Mouse (Mus musculus) embryonic facial prominence, embryonic 11.5 days (tissue): ENCODE measurements around the gene Lce6a. TPM values are rescaled to one million over a fixed set of nuclear protein-coding genes. Genes with fewer than 3 reads are reported as not detected.

Experiments used
- ATAC-seq: fragments of 200-750 bp; cut with Nextera tagmentation; replicated peaks from 2 replicates; pipeline ENCODE4 v1.8.0; 2017; ENCODE audit warnings: low read depth; ENCODE audit not compliant: insufficient number of reproducible peaks, low FRiP score, low TSS enrichment
- DNase-seq: peaks from one replicate; pipeline ENCODE4 v3.0.0-alpha.2; 2015; ENCODE audit warnings: low spot score
- H3K27ac ChIP-seq: fragments of 300-500 bp; sonication (generic); replicated peaks from 2 replicates; pipeline ENCODE4 v1.5.1; 2014; ENCODE audit warnings: mild to moderate bottlenecking, low read depth, low read length, control low read depth
- H3K27me3 ChIP-seq: fragments of 300-500 bp; sonication (generic); 2 replicates; pipeline ENCODE4 v1.6.1; 2014; ENCODE audit warnings: mild to moderate bottlenecking, low read length, moderate library complexity, mixed read lengths; ENCODE audit not compliant: control insufficient read depth, insufficient read depth
- H3K36me3 ChIP-seq: fragments of 300-500 bp; sonication (generic); replicated peaks from 2 replicates; pipeline ENCODE4 v1.6.1; 2014; ENCODE audit warnings: low read depth, mild to moderate bottlenecking, low read length, moderate library complexity, mixed read lengths; ENCODE audit not compliant: control insufficient read depth, insufficient read depth
- H3K4me1 ChIP-seq: fragments of 300-500 bp; sonication (generic); 2 replicates; pipeline ENCODE4 v1.6.1; 2014; ENCODE audit warnings: low read length, mixed read lengths; ENCODE audit not compliant: control insufficient read depth, insufficient read depth
- H3K4me2 ChIP-seq: fragments of 300-500 bp; sonication (generic); 2 replicates; pipeline ENCODE4 v1.6.1; 2014; ENCODE audit warnings: low read depth, mild to moderate bottlenecking, control low read depth, low read length, moderate library complexity
- H3K4me3 ChIP-seq: fragments of 300-500 bp; sonication (generic); 2 replicates; pipeline ENCODE4 v1.5.1; 2014; ENCODE audit warnings: low read depth, low read length, control low read depth
- H3K9ac ChIP-seq: fragments of 300-500 bp; sonication (generic); replicated peaks from 2 replicates; pipeline ENCODE4 v1.6.1; 2014; ENCODE audit warnings: mild to moderate bottlenecking, control low read depth, low read length
- H3K9me3 ChIP-seq: fragments of 300-500 bp; sonication (generic); replicated peaks from 2 replicates; pipeline ENCODE4 v1.6.1; 2016; ENCODE audit warnings: mild to moderate bottlenecking, low read length, inconsistent platforms, mixed read lengths; ENCODE audit not compliant: control insufficient read depth
- WGBS: fragments of 180-500 bp; shearing (Covaris S2); extraction: QIAGEN DNeasy Blood & Tissue Kit; methylation state at CpG from one replicate; pipeline ENCODE4 v1.1.7; 2014; 5-methylcytosine and 5-hydroxymethylcytosine counted together
- polyA plus RNA-seq: library from polyadenylated mRNA; unstranded; fragments of >200 nt; fragmentation: Nextera tagmentation; extraction: Ambion mirVana; gene quantifications from 2 replicates; pipeline ENCODE4 v1.2.1, GENCODE M21; 2014

Gene Lce6a
- polyA plus RNA-seq, 1 experiment from 2014 or later = not detected

DNA sequence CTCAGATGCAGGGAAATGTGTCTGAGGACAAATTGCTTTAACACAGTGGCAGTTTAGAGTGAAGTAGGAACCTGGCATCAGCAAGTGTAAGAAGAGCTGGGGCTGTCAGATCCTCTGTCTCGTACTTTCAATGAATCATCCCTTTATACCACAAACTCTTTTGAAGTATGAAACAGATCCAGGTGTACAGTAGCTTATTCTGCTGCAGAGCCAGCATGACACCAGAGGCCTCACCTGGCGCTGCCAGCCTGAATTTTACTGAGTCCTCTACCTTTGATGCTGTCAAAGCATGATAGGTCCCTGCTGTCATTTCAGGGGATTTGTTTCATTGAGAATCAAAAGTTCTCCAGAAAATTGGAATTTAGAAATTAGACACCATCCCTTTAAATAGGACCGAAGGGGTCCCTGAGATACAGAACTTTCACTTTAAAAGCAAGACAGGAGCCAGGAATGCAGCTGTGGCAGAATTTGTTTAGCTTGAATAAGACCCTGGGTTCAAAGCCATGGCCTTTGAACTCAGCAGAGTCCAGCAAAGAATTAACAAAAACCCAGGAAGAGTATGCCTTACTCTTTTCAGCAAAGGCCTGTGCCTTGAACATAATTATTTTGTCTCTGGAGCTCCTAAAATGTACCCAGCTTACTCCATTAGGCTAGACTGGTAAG is 38.2 kb downstream of the Lce6a start:
- H3K4me3 ChIP-seq = no peak overlapping the region
- H3K9ac ChIP-seq = no peak overlapping the region
- no peak overlapping the region for H3K27ac ChIP-seq
- no peaks in the 10 kb centered on the region for H3K4me1 ChIP-seq
- no peak overlapping the region for H3K4me2 ChIP-seq
- ATAC-seq = no peak
- no peaks in the 10 kb centered on the region for H3K9me3 ChIP-seq
- no peak for DNase-seq
- no peaks in the 10 kb centered on the region for H3K36me3 ChIP-seq
- no peaks in the 10 kb centered on the region for H3K27me3 ChIP-seq
- 59% methylated on average over 3 of the region's 3 CpGs for WGBS

DNA sequence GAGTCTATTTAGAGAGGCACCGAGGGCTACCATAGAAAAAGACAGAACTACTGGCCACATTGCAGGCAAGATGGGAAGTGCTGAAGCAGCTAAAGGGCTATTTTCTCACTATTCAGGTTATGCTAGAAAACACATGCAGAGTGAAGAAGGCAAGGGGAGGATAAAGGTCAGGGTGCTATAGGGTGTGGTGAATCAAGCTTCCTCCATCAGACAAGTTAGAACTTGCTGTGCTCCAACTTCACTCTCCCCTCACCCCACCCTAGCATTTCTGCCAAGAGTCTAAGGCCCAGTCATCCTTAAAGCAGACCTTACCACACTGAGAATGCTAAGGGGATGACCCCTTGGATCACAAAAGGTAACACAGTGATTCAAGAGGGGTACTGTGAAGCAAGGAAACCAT is 42.0 kb downstream of the Lce6a start:
- no peaks in the 10 kb centered on the region for H3K4me1 ChIP-seq
- no peak overlapping the region for H3K27ac ChIP-seq
- no peaks in the 10 kb centered on the region for H3K36me3 ChIP-seq
- ATAC-seq = no peak
- no peaks in the 10 kb centered on the region for H3K9me3 ChIP-seq
- H3K4me3 ChIP-seq = no peak overlapping the region
- no peak overlapping the region for H3K9ac ChIP-seq
- DNase-seq = no peak
- H3K27me3 ChIP-seq = no peaks in the 10 kb centered on the region
- WGBS = 66% methylated on average over 1 of the region's 1 CpGs
- no peak overlapping the region for H3K4me2 ChIP-seq

DNA sequence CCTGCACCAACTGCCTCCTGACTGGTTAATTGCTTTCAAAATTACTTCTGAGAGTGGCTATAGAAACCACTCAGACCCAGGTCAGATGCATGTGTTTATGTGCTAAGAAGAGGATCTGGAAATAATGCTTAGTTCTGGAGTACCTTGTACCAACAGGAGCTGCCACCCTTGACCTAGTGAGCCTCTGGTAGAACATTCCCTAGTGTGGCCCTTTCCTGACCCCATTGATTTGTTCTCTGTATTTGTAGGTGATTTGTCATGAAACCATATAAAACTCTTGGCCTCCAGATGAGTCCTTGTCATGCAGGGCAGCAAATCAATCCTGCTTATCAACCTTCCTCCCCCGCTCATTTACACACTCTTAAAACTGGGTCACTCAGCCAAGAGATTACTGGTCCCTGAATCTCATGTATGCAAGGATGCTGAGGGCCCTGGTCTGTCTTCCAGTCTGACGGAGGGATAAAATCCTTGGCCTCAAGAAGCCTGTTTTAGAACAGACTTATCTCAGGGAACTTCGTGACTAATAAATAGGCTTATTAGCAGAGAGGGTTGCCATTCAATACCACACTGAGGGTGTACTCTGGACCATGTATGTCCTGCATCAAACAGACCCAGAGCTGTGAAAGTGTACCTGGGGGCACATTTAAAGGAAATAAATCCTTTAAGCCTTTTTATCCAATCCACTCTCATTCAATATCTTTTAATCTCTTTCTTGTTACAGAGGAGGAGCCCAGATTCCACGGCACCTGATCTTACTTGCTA is 42.6 kb downstream of the Lce6a start:
- no peaks in the 10 kb centered on the region for H3K27me3 ChIP-seq
- no peak for ATAC-seq
- H3K9me3 ChIP-seq = no peaks in the 10 kb centered on the region
- no peak for DNase-seq
- WGBS = 77% methylated on average over 4 of the region's 4 CpGs
- no peaks in the 10 kb centered on the region for H3K36me3 ChIP-seq
- no peaks in the 10 kb centered on the region for H3K4me1 ChIP-seq
- H3K4me3 ChIP-seq = no peak overlapping the region
- no peak overlapping the region for H3K27ac ChIP-seq
- no peak overlapping the region for H3K4me2 ChIP-seq
- H3K9ac ChIP-seq = no peak overlapping the region

DNA sequence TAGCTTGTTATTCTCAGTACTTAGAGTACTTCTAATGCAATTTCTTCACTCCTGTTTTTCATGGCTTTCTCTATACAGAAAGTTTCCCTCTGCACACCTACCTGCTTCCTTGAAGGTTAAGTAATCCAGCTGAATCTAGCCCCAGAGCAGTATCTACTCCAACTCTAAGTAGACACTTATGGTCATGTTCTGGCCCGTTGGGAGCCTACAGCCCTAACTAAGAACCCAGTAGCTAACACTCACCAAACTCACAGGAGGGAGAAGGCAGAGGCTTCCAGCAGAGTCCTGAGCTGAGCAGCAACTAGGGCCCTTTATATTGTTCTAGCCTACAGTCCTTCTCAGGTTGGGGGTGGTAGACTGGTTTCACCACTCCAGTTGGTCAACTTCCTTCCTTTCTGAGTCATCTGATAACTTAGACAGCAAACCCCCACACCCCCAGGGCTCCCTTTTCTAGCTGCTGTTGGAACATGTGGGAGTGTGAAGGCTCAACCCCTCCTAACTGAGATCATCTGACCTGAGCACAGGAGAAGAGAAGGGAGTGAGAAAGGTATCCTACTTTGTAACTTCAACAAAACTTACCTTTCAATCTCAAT is 47.9 kb downstream of the Lce6a start, which contains the start of gene Ivl:
Gene Ivl (minus strand): TSS at position 287 of the 593 bp plus-strand sequence.
- no peaks in the 10 kb centered on the region for H3K9me3 ChIP-seq
- no peak within 1 kb of the TSS for H3K4me2 ChIP-seq
- no peak within 1 kb of the TSS for H3K27ac ChIP-seq
- no peaks in the 10 kb centered on the region for H3K27me3 ChIP-seq
- DNase-seq (no peak), ATAC-seq (no peak)
- no peaks in the 10 kb centered on the region for H3K4me1 ChIP-seq
- H3K36me3 ChIP-seq = no peaks in the 10 kb centered on the region
- WGBS = 70% methylated on average over 1 of the region's 1 CpGs
- no peak within 1 kb of the TSS for H3K4me3 ChIP-seq
- H3K9ac ChIP-seq = no peak within 1 kb of the TSS

DNA sequence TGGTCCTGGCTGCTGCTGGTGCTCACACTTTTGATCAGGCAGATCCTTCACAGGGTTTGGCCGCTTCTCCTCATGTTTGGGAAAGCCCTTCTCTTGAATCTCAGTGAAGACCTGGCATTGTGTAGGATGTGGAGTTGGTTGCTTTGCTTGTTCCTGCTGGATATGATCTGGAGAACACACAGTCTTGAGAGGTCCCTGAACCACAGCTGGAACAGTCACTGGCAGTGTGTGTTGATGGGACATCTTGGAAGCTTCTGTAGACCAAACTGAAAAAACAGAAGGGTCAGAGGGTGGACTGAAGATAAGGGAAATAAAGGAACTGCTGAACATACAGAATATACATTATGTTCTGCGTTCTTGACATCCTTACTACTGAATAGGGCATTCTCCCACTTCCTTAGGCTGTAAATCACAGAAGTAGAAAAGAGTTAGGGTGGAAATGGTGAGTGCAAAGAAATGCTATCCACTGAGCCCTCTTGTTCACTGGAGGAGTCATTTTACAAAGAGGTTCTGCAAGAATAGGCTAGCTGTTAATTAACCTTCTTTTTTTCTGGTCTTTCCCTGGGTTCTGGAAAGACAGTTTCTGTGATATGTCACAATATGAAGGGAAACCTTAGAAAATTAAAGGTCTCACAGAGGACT is 48.8 kb downstream of the Lce6a start:
- H3K4me2 ChIP-seq = no peak overlapping the region
- H3K4me3 ChIP-seq = no peak overlapping the region
- no peak for ATAC-seq
- no peak for DNase-seq
- no peak overlapping the region for H3K27ac ChIP-seq
- no peaks in the 10 kb centered on the region for H3K27me3 ChIP-seq
- no peaks in the 10 kb centered on the region for H3K36me3 ChIP-seq
- no peaks in the 10 kb centered on the region for H3K4me1 ChIP-seq
- WGBS = 64% methylated on average over 2 of the region's 2 CpGs
- no peaks in the 10 kb centered on the region for H3K9me3 ChIP-seq
- no peak overlapping the region for H3K9ac ChIP-seq

Other genes starting within 250 kb of the Lce6a start
- gene Sprr2h, start 236.0 kb downstream of the Lce6a start, polyA plus RNA-seq = not detected in 2 replicates
- not detected in 2 replicates for gene Sprr2i, start 213.7 kb downstream of the Lce6a start, polyA plus RNA-seq
- not detected in 2 replicates for gene Sprr2j-ps, start 203.6 kb downstream of the Lce6a start, polyA plus RNA-seq
- 5.4 and 6.7 TPM in 2 replicates for gene Gm9774, start 192.2 kb downstream of the Lce6a start, polyA plus RNA-seq
- gene Sprr2k, start 189.1 kb downstream of the Lce6a start, polyA plus RNA-seq = not detected in 2 replicates
- gene Sprr1b, start 182.9 kb downstream of the Lce6a start, polyA plus RNA-seq = not detected in 2 replicates
- gene Sprr3, start 162.9 kb downstream of the Lce6a start, polyA plus RNA-seq = not detected in 2 replicates
- gene Sprr1a, start 135.8 kb downstream of the Lce6a start, polyA plus RNA-seq = 0.36 TPM in 1 of 2 replicates, not detected in the other
- gene Sprr4, start 121.2 kb downstream of the Lce6a start, polyA plus RNA-seq = not detected in 2 replicates
- not detected in 2 replicates for gene 2310046K23Rik, start 87.1 kb downstream of the Lce6a start, polyA plus RNA-seq
- gene Ivl, start 47.9 kb downstream of the Lce6a start, polyA plus RNA-seq = 0.17 TPM in 1 of 2 replicates, not detected in the other
- gene Smcp, start 32.7 kb downstream of the Lce6a start, polyA plus RNA-seq = not detected in 2 replicates
- not detected in 2 replicates for gene 2210017I01Rik, start 14.2 kb downstream of the Lce6a start, polyA plus RNA-seq
- gene Lce1a1, start 26.6 kb upstream of the Lce6a start, polyA plus RNA-seq = not detected in 2 replicates
- gene Lce1b, start 35.3 kb upstream of the Lce6a start, polyA plus RNA-seq = not detected in 2 replicates
- gene Lce1a2, start 48.7 kb upstream of the Lce6a start, polyA plus RNA-seq = not detected in 2 replicates
- not detected in 2 replicates for gene Lce1c, start 57.6 kb upstream of the Lce6a start, polyA plus RNA-seq
- gene Lce1d, start 65.5 kb upstream of the Lce6a start, polyA plus RNA-seq = not detected in 2 replicates
- gene Lce1e, start 87.4 kb upstream of the Lce6a start, polyA plus RNA-seq = not detected in 2 replicates
- gene Lce1f, start 98.7 kb upstream of the Lce6a start, polyA plus RNA-seq = not detected in 2 replicates
- not detected in 2 replicates for gene Gm38119, start 117.4 kb upstream of the Lce6a start, polyA plus RNA-seq
- gene Lce1g, start 130.7 kb upstream of the Lce6a start, polyA plus RNA-seq = not detected in 2 replicates
- gene Lce1h, start 143.4 kb upstream of the Lce6a start, polyA plus RNA-seq = not detected in 2 replicates
- gene Lce1i, start 157.2 kb upstream of the Lce6a start, polyA plus RNA-seq = not detected in 2 replicates
- gene Lce1j, start 168.9 kb upstream of the Lce6a start, polyA plus RNA-seq = not detected in 2 replicates
- not detected in 2 replicates for gene Lce1k, start 186.2 kb upstream of the Lce6a start, polyA plus RNA-seq
- not detected in 2 replicates for gene Kprp, start 205.6 kb upstream of the Lce6a start, polyA plus RNA-seq
- gene Lce1l, start 229.6 kb upstream of the Lce6a start, polyA plus RNA-seq = not detected in 2 replicates
- not detected in 2 replicates for gene 2310050C09Rik, start 248.6 kb upstream of the Lce6a start, polyA plus RNA-seq